Mouse (Mus musculus): ENCODE measurements at regions not wholly inside any gene's neighbourhood (a gene's known extent, or its start where the extent isn't known, plus 50 kb on each side); places are given as distances from the start of the nearest gene placed in this dataset.
A peak's percentile ranks its signal among the peaks of the same experiment; 100 is the strongest.

GRCm38 (mm10) chr14:58502890-58503289 lies 432.5 kb downstream of the Fgf9 start:
- DNase-seq (ENCODE audit: low read depth, low spot score) = no peak

- no peak for DNase-seq (ENCODE audit: low read depth, low spot score)
These were observed 429.7 kb downstream of the Fgf9 start for GRCm38 (mm10) chr14:58500014-58500413.

- no peak for DNase-seq (ENCODE audit: low read depth, low spot score)
These were observed 429.2 kb downstream of the Fgf9 start for GRCm38 (mm10) chr14:58499501-58499900.

- no peak for DNase-seq (ENCODE audit: low read depth, low spot score)
These were observed 428.7 kb downstream of the Fgf9 start for GRCm38 (mm10) chr14:58499071-58499470.

GRCm38 (mm10) chr14:58496902-58497301 lies 426.6 kb downstream of the Fgf9 start:
- no peak for DNase-seq (ENCODE audit: low read depth, low spot score)

GRCm38 (mm10) chr14:58494400-58494987 lies 424.1 kb downstream of the Fgf9 start:
- no peak for DNase-seq (ENCODE audit: low read depth, low spot score)

GRCm38 (mm10) chr14:58492118-58492517 lies 421.8 kb downstream of the Fgf9 start:
- DNase-seq (ENCODE audit: low read depth, low spot score) = no peak

- no peak for DNase-seq (ENCODE audit: low read depth, low spot score)
These were observed 418.5 kb downstream of the Fgf9 start for GRCm38 (mm10) chr14:58488803-58489202.

GRCm38 (mm10) chr14:58487836-58488235 lies 417.5 kb downstream of the Fgf9 start:
- DNase-seq (ENCODE audit: low read depth, low spot score) = peak; percentile 36

- DNase-seq (ENCODE audit: low read depth, low spot score) = no peak
These were observed 410.1 kb downstream of the Fgf9 start for GRCm38 (mm10) chr14:58480454-58480853.

- no peak for DNase-seq (ENCODE audit: low read depth, low spot score)
These were observed 400.3 kb downstream of the Fgf9 start for GRCm38 (mm10) chr14:58470678-58471077.

GRCm38 (mm10) chr14:58468451-58468850 lies 398.1 kb downstream of the Fgf9 start:
- DNase-seq (ENCODE audit: low read depth, low spot score) = no peak

- peak; percentile 65 for DNase-seq (ENCODE audit: low read depth, low spot score)
These were observed 397.5 kb downstream of the Fgf9 start for GRCm38 (mm10) chr14:58467856-58468255.

GRCm38 (mm10) chr14:58446776-58447354 lies 376.5 kb downstream of the Fgf9 start:
- peak; percentile 14 for DNase-seq (ENCODE audit: low read depth, low spot score)

GRCm38 (mm10) chr14:58444496-58444895 lies 374.1 kb downstream of the Fgf9 start:
- no peak for DNase-seq (ENCODE audit: low read depth, low spot score)

- DNase-seq (ENCODE audit: low read depth, low spot score) = no peak
These were observed 372.2 kb downstream of the Fgf9 start for GRCm38 (mm10) chr14:58442501-58442900.

GRCm38 (mm10) chr14:58439963-58440362 lies 369.6 kb downstream of the Fgf9 start:
- peak; percentile 2 for DNase-seq (ENCODE audit: low read depth, low spot score)

GRCm38 (mm10) chr14:58436096-58436495 lies 365.7 kb downstream of the Fgf9 start:
- DNase-seq (ENCODE audit: low read depth, low spot score) = no peak

- no peak for DNase-seq (ENCODE audit: low read depth, low spot score)
These were observed 356.1 kb downstream of the Fgf9 start for GRCm38 (mm10) chr14:58426472-58426871.

GRCm38 (mm10) chr14:58421904-58422303 lies 351.6 kb downstream of the Fgf9 start:
- DNase-seq (ENCODE audit: low read depth, low spot score) = no peak

- no peak for DNase-seq (ENCODE audit: low read depth, low spot score)
These were observed 347.2 kb downstream of the Fgf9 start for GRCm38 (mm10) chr14:58417545-58417944.

GRCm38 (mm10) chr14:58392055-58392726 lies 321.8 kb downstream of the Fgf9 start:
- peak; percentile 33 for DNase-seq (ENCODE audit: low read depth, low spot score)

GRCm38 (mm10) chr14:58390741-58391140 lies 320.4 kb downstream of the Fgf9 start:
- DNase-seq (ENCODE audit: low read depth, low spot score) = peak; percentile 12

All from brain, adult 2 months (tissue).